Mouse (Mus musculus) liver, embryonic 14.5 days (tissue): ENCODE data around the gene Gm11569. TPM values are rescaled to one million over a fixed set of nuclear protein-coding genes. Genes with fewer than 3 reads are reported as not detected.

Source experiments
- ATAC-seq: fragments of 200-750 bp; cut with Nextera tagmentation; 2 replicates; pipeline ENCODE4 v1.8.0; 2017; ENCODE audit warnings: moderate number of reproducible peaks, mild to moderate bottlenecking, moderate library complexity; ENCODE audit not compliant: insufficient read depth
- DNase-seq, 3 experiments: peaks; one replicate each; pipeline ENCODE4 v3.0.0-alpha.2; 2012 to 2013; ENCODE audit warnings: low read depth in 3 of 3, low spot score in 3 of 3
- H3K27ac ChIP-seq: fragments of 300-500 bp; sonication (generic); 2 replicates; pipeline ENCODE4 v1.5.1; 2014; ENCODE audit warnings: moderate library complexity, mild to moderate bottlenecking, control low read depth, inconsistent platforms
- H3K27me3 ChIP-seq: fragments of 300-500 bp; sonication (generic); 2 replicates; pipeline ENCODE4 v1.6.1; 2014; ENCODE audit warnings: mild to moderate bottlenecking, low read length, moderate library complexity; ENCODE audit not compliant: control insufficient read depth, insufficient read depth
- H3K36me3 ChIP-seq: fragments of 300-500 bp; sonication (generic); replicated peaks from 2 replicates; pipeline ENCODE4 v1.6.1; 2014; ENCODE audit warnings: low read depth; ENCODE audit not compliant: control insufficient read depth, insufficient read depth
- H3K4me1 ChIP-seq, 2 experiments: fragments of 200-500 bp in 1 of 2; fragments of 300-500 bp in 1 of 2; sonication (generic) in 1 of 2; replicated peaks; 2 replicates each; pipeline ENCODE4 v1.6.1; 2012 to 2014; ENCODE audit warnings: antibody characterized with exemption in 1 of 2, inconsistent platforms in 1 of 2, low read length in 1 of 2; ENCODE audit not compliant: control insufficient read depth in 2 of 2, insufficient read depth in 2 of 2
- H3K4me2 ChIP-seq: fragments of 300-500 bp; sonication (generic); 2 replicates; pipeline ENCODE4 v1.6.1; 2014; ENCODE audit warnings: low read depth, mild to moderate bottlenecking, control low read depth, moderate library complexity
- H3K4me3 ChIP-seq, 2 experiments: fragments of 200-500 bp in 1 of 2; fragments of 300-500 bp in 1 of 2; sonication (generic) in 1 of 2; 2 replicates each; pipeline ENCODE4 v1.5.1; 2012 to 2014; ENCODE audit warnings: low read depth in 2 of 2, low read length in 2 of 2, mild to moderate bottlenecking in 2 of 2, control low read depth in 1 of 2, inconsistent platforms in 1 of 2, moderate library complexity in 1 of 2; ENCODE audit not compliant: insufficient read depth in 1 of 2
- H3K9ac ChIP-seq: fragments of 300-500 bp; sonication (generic); replicated peaks from 2 replicates; pipeline ENCODE4 v1.6.1; 2014; ENCODE audit warnings: mild to moderate bottlenecking, control low read depth, moderate library complexity
- H3K9me3 ChIP-seq: fragments of 300-500 bp; sonication (generic); 2 replicates; pipeline ENCODE4 v1.6.1; 2016; ENCODE audit warnings: low read length, mixed read lengths; ENCODE audit not compliant: control insufficient read depth
- CTCF ChIP-seq: IDR thresholded peaks from 2 replicates; pipeline ENCODE4 v1.5.1; 2016; ENCODE audit warnings: antibody characterized with exemption, low read depth, control low read depth
- EP300 ChIP-seq: IDR thresholded peaks from 2 replicates; pipeline ENCODE4 v1.6.1; 2016; ENCODE audit warnings: antibody characterized with exemption, low read depth
- WGBS: fragments of 180-500 bp; shearing (Covaris S2); extraction: QIAGEN DNeasy Blood & Tissue Kit; methylation state at CpG from one replicate; pipeline ENCODE4 v1.1.7; 2014; ENCODE audit not compliant: insufficient replicate concordance; 5-methylcytosine and 5-hydroxymethylcytosine counted together
- polyA plus RNA-seq, 2 experiments: library from polyadenylated mRNA; depleted of rRNA in 1 of 2; stranded (reverse) in 1 of 2; unstranded in 1 of 2; fragments of >200 nt; fragmentation: Nextera tagmentation in 1 of 2; extraction: Ambion mirVana in 1 of 2; gene quantifications; 2 replicates each; pipeline versions ENCODE4 v1.2.1 to v1.2.3; 2012 to 2014

Gm11569 gene
- polyA plus RNA-seq, 2 experiments = not detected

- Histone ChIP-seq H3K4me1 (no peaks in the 10 kb centered on the region), H3K36me3 (no peaks in the 10 kb centered on the region), H3K9me3 (no peaks in the 10 kb centered on the region), H3K27ac (no peak overlapping the region), H3K4me2 (no peak overlapping the region), H3K4me3 (no peak overlapping the region), H3K27me3 (no peaks in the 10 kb centered on the region), H3K9ac (no peak overlapping the region)
- ATAC-seq (no peak), DNase-seq (no peak)
- WGBS = 50% methylated on average over 1 of the region's 1 CpGs
- TF ChIP-seq CTCF (no peak), EP300 (no peak)
These were observed 39.9 kb downstream of the Gm11569 start for GRCm38 (mm10) chr11:99758877-99759276.

Other genes with a start within 250 kb of the Gm11569 start
Only the 30 nearest of the 43 such genes appear.
- not detected in 2 replicates for gene Gm11937, start 188.7 kb downstream of the Gm11569 start, polyA plus RNA-seq (2012; rRNA removed)
- gene Gm11937, start 188.7 kb downstream of the Gm11569 start, polyA plus RNA-seq (2014; fragmentation: Nextera tagmentation; extraction: Ambion mirVana) = not detected in 2 replicates
- gene Krtap2-4, start 184.1 kb downstream of the Gm11569 start, polyA plus RNA-seq (2012; rRNA removed) = not detected in 2 replicates
- gene Krtap2-4, start 184.1 kb downstream of the Gm11569 start, polyA plus RNA-seq (2014; fragmentation: Nextera tagmentation; extraction: Ambion mirVana) = not detected in 2 replicates
- gene Gm11562, start 178.5 kb downstream of the Gm11569 start, polyA plus RNA-seq (2012; rRNA removed) = not detected in 2 replicates
- not detected in 2 replicates for gene Gm11562, start 178.5 kb downstream of the Gm11569 start, polyA plus RNA-seq (2014; fragmentation: Nextera tagmentation; extraction: Ambion mirVana)
- gene Krtap4-1, start 170.7 kb downstream of the Gm11569 start, polyA plus RNA-seq (2012; rRNA removed) = not detected in 2 replicates
- gene Krtap4-1, start 170.7 kb downstream of the Gm11569 start, polyA plus RNA-seq (2014; fragmentation: Nextera tagmentation; extraction: Ambion mirVana) = not detected in 2 replicates
- gene Krtap4-2, start 163.8 kb downstream of the Gm11569 start, polyA plus RNA-seq (2012; rRNA removed) = not detected in 2 replicates
- gene Krtap4-2, start 163.8 kb downstream of the Gm11569 start, polyA plus RNA-seq (2014; fragmentation: Nextera tagmentation; extraction: Ambion mirVana) = not detected in 2 replicates
- not detected in 2 replicates for gene Krtap4-7, start 154.8 kb downstream of the Gm11569 start, polyA plus RNA-seq (2012; rRNA removed)
- not detected in 2 replicates for gene Krtap4-7, start 154.8 kb downstream of the Gm11569 start, polyA plus RNA-seq (2014; fragmentation: Nextera tagmentation; extraction: Ambion mirVana)
- gene Gm11555, start 148.7 kb downstream of the Gm11569 start, polyA plus RNA-seq (2012; rRNA removed) = not detected in 2 replicates
- not detected in 2 replicates for gene Gm11555, start 148.7 kb downstream of the Gm11569 start, polyA plus RNA-seq (2014; fragmentation: Nextera tagmentation; extraction: Ambion mirVana)
- not detected in 2 replicates for gene Gm11563, start 140.0 kb downstream of the Gm11569 start, polyA plus RNA-seq (2012; rRNA removed)
- not detected in 2 replicates for gene Gm11563, start 140.0 kb downstream of the Gm11569 start, polyA plus RNA-seq (2014; fragmentation: Nextera tagmentation; extraction: Ambion mirVana)
- not detected in 2 replicates for gene Krtap4-6, start 133.0 kb downstream of the Gm11569 start, polyA plus RNA-seq (2012; rRNA removed)
- not detected in 2 replicates for gene Krtap4-6, start 133.0 kb downstream of the Gm11569 start, polyA plus RNA-seq (2014; fragmentation: Nextera tagmentation; extraction: Ambion mirVana)
- gene Gm14190, start 108.2 kb downstream of the Gm11569 start, polyA plus RNA-seq (2012; rRNA removed) = not detected in 2 replicates
- gene Gm14190, start 108.2 kb downstream of the Gm11569 start, polyA plus RNA-seq (2014; fragmentation: Nextera tagmentation; extraction: Ambion mirVana) = not detected in 2 replicates
- not detected in 2 replicates for gene Gm14180, start 64.6 kb downstream of the Gm11569 start, polyA plus RNA-seq (2012; rRNA removed)
- not detected in 2 replicates for gene Gm14180, start 64.6 kb downstream of the Gm11569 start, polyA plus RNA-seq (2014; fragmentation: Nextera tagmentation; extraction: Ambion mirVana)
- not detected in 2 replicates for gene Gm11595, start 26.0 kb downstream of the Gm11569 start, polyA plus RNA-seq (2012; rRNA removed)
- gene Gm11595, start 26.0 kb downstream of the Gm11569 start, polyA plus RNA-seq (2014; fragmentation: Nextera tagmentation; extraction: Ambion mirVana) = not detected in 2 replicates
- gene Krtap4-8, start 18.2 kb downstream of the Gm11569 start, polyA plus RNA-seq (2012; rRNA removed) = not detected in 2 replicates
- gene Krtap4-8, start 18.2 kb downstream of the Gm11569 start, polyA plus RNA-seq (2014; fragmentation: Nextera tagmentation; extraction: Ambion mirVana) = not detected in 2 replicates
- gene Krtap4-9, start 13.7 kb downstream of the Gm11569 start, polyA plus RNA-seq (2012; rRNA removed) = not detected in 2 replicates
- gene Krtap4-9, start 13.7 kb downstream of the Gm11569 start, polyA plus RNA-seq (2014; fragmentation: Nextera tagmentation; extraction: Ambion mirVana) = not detected in 2 replicates
- gene Gm11596, start 5.5 kb downstream of the Gm11569 start, polyA plus RNA-seq (2012; rRNA removed) = not detected in 2 replicates
- not detected in 2 replicates for gene Gm11596, start 5.5 kb downstream of the Gm11569 start, polyA plus RNA-seq (2014; fragmentation: Nextera tagmentation; extraction: Ambion mirVana)
- not detected in 2 replicates for gene Gm11554, start 5.5 kb upstream of the Gm11569 start, polyA plus RNA-seq (2012; rRNA removed)
- not detected in 2 replicates for gene Gm11554, start 5.5 kb upstream of the Gm11569 start, polyA plus RNA-seq (2014; fragmentation: Nextera tagmentation; extraction: Ambion mirVana)
- not detected in 2 replicates for gene Krtap4-13, start 11.0 kb upstream of the Gm11569 start, polyA plus RNA-seq (2012; rRNA removed)
- gene Krtap4-13, start 11.0 kb upstream of the Gm11569 start, polyA plus RNA-seq (2014; fragmentation: Nextera tagmentation; extraction: Ambion mirVana) = not detected in 2 replicates
- gene Gm11564, start 16.7 kb upstream of the Gm11569 start, polyA plus RNA-seq (2012; rRNA removed) = not detected in 2 replicates
- gene Gm11564, start 16.7 kb upstream of the Gm11569 start, polyA plus RNA-seq (2014; fragmentation: Nextera tagmentation; extraction: Ambion mirVana) = not detected in 2 replicates
- gene 2300003K06Rik, start 39.1 kb upstream of the Gm11569 start, polyA plus RNA-seq (2012; rRNA removed) = not detected in 2 replicates
- gene 2300003K06Rik, start 39.1 kb upstream of the Gm11569 start, polyA plus RNA-seq (2014; fragmentation: Nextera tagmentation; extraction: Ambion mirVana) = not detected in 2 replicates
- gene Krtap4-16, start 52.7 kb upstream of the Gm11569 start, polyA plus RNA-seq (2012; rRNA removed) = 0.11 TPM in 1 of 2 replicates, not detected in the other
- gene Krtap4-16, start 52.7 kb upstream of the Gm11569 start, polyA plus RNA-seq (2014; fragmentation: Nextera tagmentation; extraction: Ambion mirVana) = not detected in 2 replicates
- gene Gm11568, start 59.0 kb upstream of the Gm11569 start, polyA plus RNA-seq (2012; rRNA removed) = not detected in 2 replicates
- gene Gm11568, start 59.0 kb upstream of the Gm11569 start, polyA plus RNA-seq (2014; fragmentation: Nextera tagmentation; extraction: Ambion mirVana) = not detected in 2 replicates
- gene Gm11559, start 65.5 kb upstream of the Gm11569 start, polyA plus RNA-seq (2012; rRNA removed) = not detected in 2 replicates
- gene Gm11559, start 65.5 kb upstream of the Gm11569 start, polyA plus RNA-seq (2014; fragmentation: Nextera tagmentation; extraction: Ambion mirVana) = not detected in 2 replicates
- gene Krtap9-1, start 74.5 kb upstream of the Gm11569 start, polyA plus RNA-seq (2012; rRNA removed) = not detected in 2 replicates
- gene Krtap9-1, start 74.5 kb upstream of the Gm11569 start, polyA plus RNA-seq (2014; fragmentation: Nextera tagmentation; extraction: Ambion mirVana) = not detected in 2 replicates
- gene Gm11567, start 80.3 kb upstream of the Gm11569 start, polyA plus RNA-seq (2012; rRNA removed) = not detected in 2 replicates
- gene Gm11567, start 80.3 kb upstream of the Gm11569 start, polyA plus RNA-seq (2014; fragmentation: Nextera tagmentation; extraction: Ambion mirVana) = not detected in 2 replicates
- gene Krtap31-1, start 109.0 kb upstream of the Gm11569 start, polyA plus RNA-seq (2012; rRNA removed) = not detected in 2 replicates
- gene Krtap31-1, start 109.0 kb upstream of the Gm11569 start, polyA plus RNA-seq (2014; fragmentation: Nextera tagmentation; extraction: Ambion mirVana) = not detected in 2 replicates
- gene Gm11565, start 115.8 kb upstream of the Gm11569 start, polyA plus RNA-seq (2012; rRNA removed) = not detected in 2 replicates
- not detected in 2 replicates for gene Gm11565, start 115.8 kb upstream of the Gm11569 start, polyA plus RNA-seq (2014; fragmentation: Nextera tagmentation; extraction: Ambion mirVana)
- not detected in 2 replicates for gene Krtap31-2, start 137.4 kb upstream of the Gm11569 start, polyA plus RNA-seq (2012; rRNA removed)
- gene Krtap31-2, start 137.4 kb upstream of the Gm11569 start, polyA plus RNA-seq (2014; fragmentation: Nextera tagmentation; extraction: Ambion mirVana) = not detected in 2 replicates
- not detected in 2 replicates for gene Krtap9-5, start 149.5 kb upstream of the Gm11569 start, polyA plus RNA-seq (2012; rRNA removed)
- not detected in 2 replicates for gene Krtap9-5, start 149.5 kb upstream of the Gm11569 start, polyA plus RNA-seq (2014; fragmentation: Nextera tagmentation; extraction: Ambion mirVana)
- not detected in 2 replicates for gene Krtap29-1, start 180.1 kb upstream of the Gm11569 start, polyA plus RNA-seq (2012; rRNA removed)
- not detected in 2 replicates for gene Krtap29-1, start 180.1 kb upstream of the Gm11569 start, polyA plus RNA-seq (2014; fragmentation: Nextera tagmentation; extraction: Ambion mirVana)
- gene Krtap16-1, start 187.7 kb upstream of the Gm11569 start, polyA plus RNA-seq (2012; rRNA removed) = not detected in 2 replicates
- gene Krtap16-1, start 187.7 kb upstream of the Gm11569 start, polyA plus RNA-seq (2014; fragmentation: Nextera tagmentation; extraction: Ambion mirVana) = not detected in 2 replicates